Mouse (Mus musculus) 3T3-L1 (cell line): ENCODE measurements at regions not wholly inside any gene's neighbourhood (a gene's known extent, or its start where the extent isn't known, plus 50 kb on each side); places are given as distances from the start of the nearest gene placed in this dataset.

Experiments used
- DNase-seq: peaks from one replicate; pipeline ENCODE4 v3.0.0-alpha.2; 2015; ENCODE audit warnings: low read depth, low spot score

GRCm38 (mm10) chr11:56442381-56442780 is 401.6 kb upstream of the Nmur2 start:
- no peak for DNase-seq

DNA sequence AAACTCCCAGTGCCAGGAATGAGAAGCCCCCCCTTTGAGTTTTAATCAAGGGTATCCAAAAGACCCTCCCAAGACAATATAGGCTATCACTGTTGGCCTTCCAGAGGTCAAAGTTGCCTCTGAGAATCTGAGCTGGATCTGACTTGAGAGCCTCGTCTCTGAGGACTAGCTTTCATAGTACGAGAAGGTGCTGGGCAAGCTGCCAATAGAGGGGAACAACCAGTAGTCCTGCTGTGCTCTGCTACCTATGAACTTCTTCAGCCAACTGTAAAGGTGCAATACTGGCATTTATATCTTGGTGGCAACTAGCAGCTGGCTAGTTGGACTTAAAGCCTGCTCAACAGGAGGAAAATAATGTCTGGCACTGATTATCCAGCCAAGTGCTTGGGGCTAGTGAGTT is 400.3 kb upstream of the Nmur2 start:
- no peak for DNase-seq

DNA sequence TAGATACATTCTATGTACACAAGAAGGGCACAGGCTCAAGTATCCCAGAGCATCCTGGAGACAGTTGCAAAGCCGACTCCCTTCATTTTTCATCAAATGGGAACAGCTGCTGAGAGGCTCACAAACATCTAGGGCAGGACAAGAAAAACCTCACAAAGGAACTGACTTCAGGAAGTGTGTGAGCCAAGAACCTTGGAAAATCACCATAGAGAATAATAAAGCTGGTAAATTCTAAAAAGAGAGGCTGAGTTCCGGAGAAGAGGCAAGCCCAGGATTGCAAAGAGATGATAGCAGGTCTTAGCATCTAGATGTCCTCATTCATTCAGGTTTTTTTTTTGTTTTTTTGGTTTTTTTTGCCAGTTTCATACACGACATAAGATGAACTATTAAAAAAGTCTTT is 390.3 kb upstream of the Nmur2 start:
- no peak for DNase-seq

DNA sequence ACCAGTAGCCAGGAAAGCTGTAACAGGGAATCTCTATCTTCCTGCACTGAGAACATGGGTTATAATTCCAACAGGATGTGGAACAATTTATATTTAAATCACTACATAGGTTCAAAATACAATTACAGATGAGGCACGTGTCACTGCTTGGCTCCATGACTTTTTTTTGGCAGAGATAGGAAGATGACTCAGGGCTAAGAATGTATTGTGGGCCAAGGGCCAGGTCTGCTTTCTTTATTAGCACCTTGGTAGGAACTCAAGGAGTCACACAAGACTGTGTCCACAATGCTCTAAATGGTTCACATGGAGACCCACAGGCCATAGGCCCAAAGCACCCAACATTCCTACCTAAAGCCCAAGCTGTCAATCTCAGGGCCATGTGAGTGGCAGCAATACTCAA is 344.0 kb upstream of the Nmur2 start:
- DNase-seq, result peak; percentile 83

- peak; percentile 17 for DNase-seq
Measured at GRCm38 (mm10) chr11:56377535-56377934, 336.7 kb upstream of the Nmur2 start.

GRCm38 (mm10) chr11:56374329-56374728 is 333.5 kb upstream of the Nmur2 start:
- peak; percentile 84 for DNase-seq

DNA sequence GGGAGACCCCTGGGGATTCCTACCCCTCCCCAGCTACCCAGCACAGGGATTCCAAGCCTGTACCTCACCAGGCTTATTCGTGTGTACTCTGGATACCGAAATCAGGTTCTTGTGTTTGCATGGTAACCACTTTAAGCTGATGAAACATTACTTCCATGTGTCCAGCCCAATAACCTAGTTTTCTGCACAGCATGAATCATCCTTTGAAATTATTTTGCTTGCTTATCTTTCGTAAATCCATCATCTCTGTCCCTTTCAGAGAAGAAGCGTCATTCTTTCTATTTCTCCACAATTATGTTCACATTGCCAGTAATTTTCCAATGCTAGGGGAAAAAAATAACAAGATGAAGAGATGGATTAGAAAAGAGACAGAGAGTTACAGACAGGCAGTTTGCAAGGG is 332.8 kb upstream of the Nmur2 start:
- peak; percentile 78 for DNase-seq

DNA sequence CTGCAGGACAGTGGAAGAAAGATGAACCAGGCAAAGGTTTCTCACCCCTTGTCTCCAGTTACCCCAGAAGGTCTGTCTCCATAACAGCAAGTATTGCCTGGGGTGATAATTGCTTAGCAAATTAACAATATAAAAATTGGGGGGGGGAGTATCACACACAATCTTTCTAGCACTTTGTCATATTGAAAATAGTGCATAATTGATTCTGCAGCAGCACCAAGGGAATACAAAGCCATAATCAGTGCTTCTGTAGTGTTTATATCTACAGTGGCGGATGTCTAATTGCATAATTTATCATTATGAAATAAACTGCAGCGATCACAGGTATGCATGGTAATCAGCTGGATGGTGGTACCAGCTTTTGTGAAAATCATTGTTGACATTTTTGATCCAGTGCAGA is 316.9 kb upstream of the Nmur2 start:
- no peak for DNase-seq

DNA sequence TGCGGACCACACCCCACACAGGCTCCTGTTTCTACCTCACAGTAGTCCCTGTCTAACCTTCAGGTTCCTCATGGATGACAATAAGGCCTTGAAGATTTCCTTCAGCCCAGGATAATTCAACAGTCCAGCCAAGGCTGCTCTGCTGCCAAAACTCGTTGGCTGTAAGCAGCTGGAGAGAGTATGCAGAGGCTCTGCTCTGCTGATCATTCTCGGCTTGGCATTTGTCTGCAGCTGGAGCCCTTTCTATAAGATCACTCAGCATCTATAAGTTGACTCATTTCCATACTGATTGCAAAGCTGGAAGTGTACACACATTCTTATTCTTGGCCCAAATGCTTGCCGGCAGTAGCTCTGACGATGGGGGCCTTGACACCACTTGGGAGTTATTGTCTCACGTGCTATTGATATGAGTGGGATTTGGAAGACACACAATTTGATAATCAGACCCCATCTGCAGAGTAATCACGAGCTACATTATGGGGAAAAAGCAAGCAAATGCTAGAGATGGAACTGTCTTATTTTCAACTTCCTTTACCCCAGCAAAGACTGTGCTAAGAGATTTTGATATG is 311.1 kb upstream of the Nmur2 start:
- DNase-seq, result no peak

DNA sequence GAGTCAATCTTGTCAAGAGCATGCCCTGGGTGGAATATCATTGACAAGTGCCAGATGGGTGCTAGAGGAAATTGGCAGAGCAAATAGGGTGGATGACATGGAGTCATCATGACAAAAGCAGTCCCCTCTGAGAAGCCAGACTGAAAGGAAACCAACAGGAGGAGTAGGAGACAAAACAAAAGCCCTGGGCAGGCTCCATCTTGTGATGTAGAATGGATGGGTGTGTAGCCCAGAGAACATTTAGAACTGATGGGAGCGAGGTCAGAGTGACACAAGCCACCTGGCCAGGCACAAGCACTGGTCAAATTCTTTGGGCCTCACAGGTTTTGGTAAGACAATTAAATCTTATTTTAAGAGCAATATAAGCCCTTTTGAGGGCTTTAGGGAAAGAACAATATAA is 310.4 kb upstream of the Nmur2 start:
- no peak for DNase-seq

GRCm38 (mm10) chr11:56349766-56350165 is 309.0 kb upstream of the Nmur2 start:
- DNase-seq, result no peak

DNA sequence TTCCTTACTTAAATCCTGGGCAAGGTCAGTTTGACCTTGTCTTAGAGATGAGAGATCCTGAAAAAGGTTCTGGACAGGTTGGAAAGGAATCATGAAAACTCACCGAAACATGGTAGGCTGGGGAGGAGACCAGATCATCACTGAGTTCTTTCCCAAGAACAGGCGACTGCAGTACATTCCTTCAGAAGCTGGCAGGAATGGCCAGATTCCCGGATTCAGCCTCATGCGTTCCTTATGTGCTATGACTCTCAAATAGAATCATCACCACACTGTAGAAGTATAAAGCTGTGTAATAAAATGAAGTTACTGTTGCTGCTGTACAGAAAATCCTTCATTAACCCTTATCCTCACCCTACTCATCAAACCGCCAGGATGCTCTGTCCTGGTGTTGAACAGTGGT is 307.6 kb upstream of the Nmur2 start:
- DNase-seq, result no peak

GRCm38 (mm10) chr11:56343083-56343482 is 302.3 kb upstream of the Nmur2 start:
- no peak for DNase-seq

GRCm38 (mm10) chr11:56341731-56342130 is 300.9 kb upstream of the Nmur2 start:
- peak; percentile 89 for DNase-seq

GRCm38 (mm10) chr11:56341040-56341439 is 300.2 kb upstream of the Nmur2 start:
- DNase-seq, result peak; percentile 29

- DNase-seq, result no peak
Measured at GRCm38 (mm10) chr11:56338511-56338910, 297.7 kb upstream of the Nmur2 start.

DNA sequence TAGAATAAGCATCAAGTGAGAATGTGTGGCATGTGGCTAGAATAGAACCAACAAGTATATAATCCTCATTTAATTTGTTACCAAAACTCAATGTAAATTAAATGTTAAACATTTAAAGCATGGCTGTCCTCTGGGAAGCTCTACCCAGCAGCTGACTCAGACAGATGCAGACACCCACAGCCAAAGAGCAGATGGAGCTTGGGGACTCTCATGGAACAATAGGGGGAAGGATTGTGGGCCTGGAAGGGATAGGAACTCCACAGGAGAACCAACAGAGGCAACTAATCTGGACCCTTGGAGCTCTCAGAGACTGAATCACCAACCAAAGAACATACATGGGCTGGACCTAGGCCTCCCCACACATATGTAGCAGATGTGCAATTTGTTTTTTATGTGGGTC is 295.1 kb upstream of the Nmur2 start:
- DNase-seq, result no peak

- no peak for DNase-seq
Measured at GRCm38 (mm10) chr11:56320293-56320692, 279.5 kb upstream of the Nmur2 start.

DNA sequence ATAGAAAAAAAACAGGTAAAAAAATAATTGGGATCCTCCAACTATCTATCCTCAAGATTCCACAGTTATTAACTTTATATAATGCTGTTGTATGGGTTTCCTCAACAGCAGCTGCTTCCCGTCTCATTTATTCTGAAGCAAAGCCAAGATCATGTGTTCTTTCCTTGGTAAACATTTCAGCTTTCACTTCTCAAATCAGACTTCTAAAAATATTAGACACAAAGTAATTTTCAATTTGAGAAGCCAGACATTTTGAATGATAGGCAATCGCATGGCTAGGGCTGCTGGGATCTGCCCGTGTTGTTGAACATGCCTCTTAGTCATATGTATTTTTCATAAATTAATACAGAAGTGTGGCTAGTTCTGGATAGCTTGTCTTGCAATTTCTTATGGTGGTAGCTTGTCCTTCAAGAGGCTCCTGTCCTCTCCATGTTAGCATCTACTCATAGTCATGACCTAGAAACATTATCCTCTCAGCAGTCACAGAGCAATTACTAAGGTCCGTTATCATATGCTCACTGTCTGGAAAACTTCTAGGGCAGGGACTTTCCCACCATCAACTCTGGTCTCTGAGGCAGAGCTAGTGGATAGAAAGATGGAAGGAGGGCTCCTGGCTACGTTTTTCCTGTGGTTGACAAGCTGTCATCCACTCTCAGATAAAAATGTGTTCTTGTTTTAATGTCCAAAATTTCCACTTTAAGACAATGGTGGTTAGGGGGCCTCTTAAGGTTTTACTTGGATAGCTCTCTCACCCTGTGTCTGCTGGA is 274.6 kb upstream of the Nmur2 start:
- no peak for DNase-seq

GRCm38 (mm10) chr11:56309549-56309948 is 268.7 kb upstream of the Nmur2 start:
- DNase-seq, result peak; percentile 25

DNA sequence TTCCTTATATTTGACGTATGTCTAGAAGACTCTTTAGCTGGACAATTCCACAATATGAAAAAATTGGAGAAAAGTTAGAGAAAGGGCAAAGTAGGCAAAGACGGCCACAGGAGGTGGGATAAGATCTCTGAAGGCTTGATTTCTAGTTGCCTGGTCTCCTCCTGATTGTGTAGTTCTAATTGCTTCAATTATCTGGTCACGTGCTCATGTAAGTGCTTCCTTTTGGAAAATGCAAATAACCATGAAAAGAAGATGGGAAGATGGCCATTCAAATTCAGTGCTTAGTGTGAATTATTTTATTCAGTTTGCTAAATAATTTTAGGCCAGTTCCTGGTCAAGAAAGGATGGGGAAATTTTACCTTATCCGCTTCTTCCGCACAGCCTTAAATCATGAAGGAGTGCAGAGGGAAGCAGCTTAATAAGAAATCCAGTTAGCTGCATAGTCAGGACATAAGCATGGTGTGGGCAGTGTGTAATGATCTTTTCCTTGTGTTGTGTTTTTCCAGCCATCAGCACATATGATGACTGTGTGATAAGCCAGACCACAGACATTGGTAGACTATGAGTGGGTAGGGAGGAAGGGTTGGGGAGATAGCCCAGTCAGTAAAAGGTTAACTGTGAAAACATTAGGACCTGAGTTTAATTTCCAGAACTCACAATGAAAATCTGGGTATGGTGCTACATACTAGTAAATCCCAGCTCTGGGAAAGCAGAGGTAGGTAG is 267.7 kb upstream of the Nmur2 start:
- DNase-seq, result peak; percentile 80

- DNase-seq, result peak; percentile 35
Measured at GRCm38 (mm10) chr11:56307051-56307450, 266.2 kb upstream of the Nmur2 start.
